Mouse (Mus musculus): ENCODE results near the gene Utrn. TPM values are rescaled to one million over a fixed set of nuclear protein-coding genes. Genes with fewer than 3 reads are reported as not detected.

Utrn gene
- polyA plus RNA-seq (2011; ENCODE audit: insufficient read depth, insufficient read length, low read depth, missing spikeins), result 159 and 161 TPM in 2 replicates

GRCm38 (mm10) chr10:12869029-12869671, at the start of gene Utrn:
Utrn (minus strand) TSS chr10:12869365.
- Histone ChIP-seq H3K4me1 (ENCODE audit: control insufficient read depth, insufficient read depth, low read length) (no peaks in the 10 kb centered on the region), H3K27me3 (ENCODE audit: control insufficient read depth, insufficient read depth, low read length, poor library complexity, severe bottlenecking) (no peaks in the 10 kb centered on the region), H3K9me3 (replicated peaks; ENCODE audit: control insufficient read depth, insufficient read depth, low read length, poor library complexity, severe bottlenecking) (no peaks in the 10 kb centered on the region), H3K4me3 (ENCODE audit: low read depth, low read length) (peak within 1 kb of the TSS; percentile 74), H3K9ac (ENCODE audit: low read depth, poor library complexity, severe bottlenecking) (peak within 1 kb of the TSS; percentile 90), H3K27ac (ENCODE audit: insufficient read depth, low read length) (peak within 1 kb of the TSS; percentile 82), H3K36me3 (ENCODE audit: control insufficient read depth, insufficient read depth, low read length, poor library complexity, severe bottlenecking) (no peaks in the 10 kb centered on the region)
- TF ChIP-seq CTCF (IDR thresholded peaks at IDR 0.05; ENCODE audit: low read depth, low read length) (no peak), POLR2A (IDR thresholded peaks at IDR 0.05; ENCODE audit: insufficient read depth, low read length) (peak; percentile 18)

GRCm38 (mm10) chr10:12917626-12918025, 48.5 kb upstream of the Utrn start:
- peak overlapping the region; percentile 12; the same call in 1 of the 2 replicates for H3K27ac ChIP-seq (ENCODE audit: insufficient read depth, low read length)
- no peak overlapping the region for H3K9ac ChIP-seq (ENCODE audit: low read depth, poor library complexity, severe bottlenecking)
- H3K4me3 ChIP-seq (ENCODE audit: low read depth, low read length), result no peak overlapping the region
- no peaks in the 10 kb centered on the region for H3K27me3 ChIP-seq (ENCODE audit: control insufficient read depth, insufficient read depth, low read length, poor library complexity, severe bottlenecking)
- no peaks in the 10 kb centered on the region for H3K36me3 ChIP-seq (ENCODE audit: control insufficient read depth, insufficient read depth, low read length, poor library complexity, severe bottlenecking)
- no peaks in the 10 kb centered on the region for H3K4me1 ChIP-seq (ENCODE audit: control insufficient read depth, insufficient read depth, low read length)
- no peaks in the 10 kb centered on the region for H3K9me3 ChIP-seq (replicated peaks; ENCODE audit: control insufficient read depth, insufficient read depth, low read length, poor library complexity, severe bottlenecking)
- TF ChIP-seq EP300 (IDR thresholded peaks at IDR 0.05; ENCODE audit: insufficient read depth, low read depth, low read length) (no peak), POLR2A (IDR thresholded peaks at IDR 0.05; ENCODE audit: insufficient read depth, low read length) (no peak), CTCF (IDR thresholded peaks at IDR 0.05; ENCODE audit: low read depth, low read length) (no peak)

- TF ChIP-seq POLR2A (IDR thresholded peaks at IDR 0.05; ENCODE audit: insufficient read depth, low read length) (no peak), CTCF (IDR thresholded peaks at IDR 0.05; ENCODE audit: low read depth, low read length) (no peak)
- no peaks in the 10 kb centered on the region for H3K36me3 ChIP-seq (ENCODE audit: control insufficient read depth, insufficient read depth, low read length, poor library complexity, severe bottlenecking)
These were observed 47.2 kb upstream of the Utrn start for GRCm38 (mm10) chr10:12916376-12916775.

GRCm38 (mm10) chr10:12915826-12916225, 46.7 kb upstream of the Utrn start:
- H3K9ac ChIP-seq (ENCODE audit: low read depth, poor library complexity, severe bottlenecking), result no peak overlapping the region
- H3K27ac ChIP-seq (ENCODE audit: insufficient read depth, low read length), result peak overlapping the region; percentile 96
- H3K9me3 ChIP-seq (replicated peaks; ENCODE audit: control insufficient read depth, insufficient read depth, low read length, poor library complexity, severe bottlenecking), result no peaks in the 10 kb centered on the region

More at GRCm38 (mm10) chr10:12916376-12916775, 47.2 kb upstream of the Utrn start:
- no peaks in the 10 kb centered on the region for H3K27me3 ChIP-seq (ENCODE audit: control insufficient read depth, insufficient read depth, low read length, poor library complexity, severe bottlenecking)
- no peaks in the 10 kb centered on the region for H3K9me3 ChIP-seq (replicated peaks; ENCODE audit: control insufficient read depth, insufficient read depth, low read length, poor library complexity, severe bottlenecking)
- H3K27ac ChIP-seq (ENCODE audit: insufficient read depth, low read length), result 0 out of 2 replicates have a peak overlapping the region, but pooled peaks have one; percentile 96
- H3K4me1 ChIP-seq (ENCODE audit: control insufficient read depth, insufficient read depth, low read length), result no peaks in the 10 kb centered on the region
- no peak overlapping the region for H3K9ac ChIP-seq (ENCODE audit: low read depth, poor library complexity, severe bottlenecking)
- no peak overlapping the region for H3K4me3 ChIP-seq (ENCODE audit: low read depth, low read length)

GRCm38 (mm10) chr10:12914203-12914602, 45.0 kb upstream of the Utrn start:
- Histone ChIP-seq H3K27me3 (ENCODE audit: control insufficient read depth, insufficient read depth, low read length, poor library complexity, severe bottlenecking) (no peaks in the 10 kb centered on the region), H3K27ac (ENCODE audit: insufficient read depth, low read length) (peak overlapping the region; percentile 75), H3K4me1 (ENCODE audit: control insufficient read depth, insufficient read depth, low read length) (no peaks in the 10 kb centered on the region), H3K36me3 (ENCODE audit: control insufficient read depth, insufficient read depth, low read length, poor library complexity, severe bottlenecking) (no peaks in the 10 kb centered on the region), H3K4me3 (ENCODE audit: low read depth, low read length) (no peak overlapping the region), H3K9ac (ENCODE audit: low read depth, poor library complexity, severe bottlenecking) (peak overlapping the region; percentile 48; the same call in 1 of the 2 replicates), H3K9me3 (replicated peaks; ENCODE audit: control insufficient read depth, insufficient read depth, low read length, poor library complexity, severe bottlenecking) (no peaks in the 10 kb centered on the region)
- TF ChIP-seq CTCF (IDR thresholded peaks at IDR 0.05; ENCODE audit: low read depth, low read length) (no peak), POLR2A (IDR thresholded peaks at IDR 0.05; ENCODE audit: insufficient read depth, low read length) (no peak), EP300 (IDR thresholded peaks at IDR 0.05; ENCODE audit: insufficient read depth, low read depth, low read length) (no peak)

More at GRCm38 (mm10) chr10:12915826-12916225, 46.7 kb upstream of the Utrn start:
- H3K36me3 ChIP-seq (ENCODE audit: control insufficient read depth, insufficient read depth, low read length, poor library complexity, severe bottlenecking), result no peaks in the 10 kb centered on the region
- no peaks in the 10 kb centered on the region for H3K27me3 ChIP-seq (ENCODE audit: control insufficient read depth, insufficient read depth, low read length, poor library complexity, severe bottlenecking)
- H3K4me1 ChIP-seq (ENCODE audit: control insufficient read depth, insufficient read depth, low read length), result no peaks in the 10 kb centered on the region
- TF ChIP-seq CTCF (IDR thresholded peaks at IDR 0.05; ENCODE audit: low read depth, low read length) (no peak), POLR2A (IDR thresholded peaks at IDR 0.05; ENCODE audit: insufficient read depth, low read length) (no peak), EP300 (IDR thresholded peaks at IDR 0.05; ENCODE audit: insufficient read depth, low read depth, low read length) (no peak)
- H3K4me3 ChIP-seq (ENCODE audit: low read depth, low read length), result no peak overlapping the region

GRCm38 (mm10) chr10:12911981-12912530, 42.9 kb upstream of the Utrn start:
- peak overlapping the region; percentile 23; the same call in 1 of the 2 replicates for H3K9ac ChIP-seq (ENCODE audit: low read depth, poor library complexity, severe bottlenecking)
- TF ChIP-seq EP300 (IDR thresholded peaks at IDR 0.05; ENCODE audit: insufficient read depth, low read depth, low read length) (no peak), POLR2A (IDR thresholded peaks at IDR 0.05; ENCODE audit: insufficient read depth, low read length) (no peak), CTCF (IDR thresholded peaks at IDR 0.05; ENCODE audit: low read depth, low read length) (no peak)
- H3K27me3 ChIP-seq (ENCODE audit: control insufficient read depth, insufficient read depth, low read length, poor library complexity, severe bottlenecking), result no peaks in the 10 kb centered on the region
- H3K27ac ChIP-seq (ENCODE audit: insufficient read depth, low read length), result peak overlapping the region; percentile 39; the same call in 1 of the 2 replicates
- H3K4me3 ChIP-seq (ENCODE audit: low read depth, low read length), result 0 out of 2 replicates have a peak overlapping the region, but pooled peaks have one; percentile 12
- no peaks in the 10 kb centered on the region for H3K36me3 ChIP-seq (ENCODE audit: control insufficient read depth, insufficient read depth, low read length, poor library complexity, severe bottlenecking)
- H3K9me3 ChIP-seq (replicated peaks; ENCODE audit: control insufficient read depth, insufficient read depth, low read length, poor library complexity, severe bottlenecking), result no peaks in the 10 kb centered on the region; the same call in none of the 2 replicates
- no peaks in the 10 kb centered on the region for H3K4me1 ChIP-seq (ENCODE audit: control insufficient read depth, insufficient read depth, low read length)

All from ES-Bruce4 (cell line).